Mouse (Mus musculus) midbrain, postnatal 0 days (tissue): ENCODE measurements at regions not wholly inside any gene's neighbourhood (a gene's known extent, or its start where the extent isn't known, plus 50 kb on each side); places are given as distances from the start of the nearest gene placed in this dataset.

Experiments used
- ATAC-seq: fragments of 200-750 bp; cut with Nextera tagmentation; 2 replicates; pipeline ENCODE4 v1.8.0; 2017; ENCODE audit warnings: moderate number of reproducible peaks, mild to moderate bottlenecking, moderate TSS enrichment, moderate library complexity; ENCODE audit not compliant: low FRiP score
- DNase-seq: peaks from one replicate; pipeline ENCODE4 v3.0.0-alpha.2; 2015; ENCODE audit warnings: low spot score
- H3K27ac ChIP-seq: fragments of 300-500 bp; sonication (generic); 2 replicates; pipeline ENCODE4 v1.5.1; 2014; ENCODE audit warnings: low read depth, mild to moderate bottlenecking, low read length, mixed read lengths
- H3K27me3 ChIP-seq: fragments of 300-500 bp; sonication (generic); 2 replicates; pipeline ENCODE4 v1.6.1; 2014; ENCODE audit warnings: low read length, control low read depth, mixed read lengths; ENCODE audit not compliant: insufficient read depth
- H3K36me3 ChIP-seq: fragments of 300-500 bp; sonication (generic); 2 replicates; pipeline ENCODE4 v1.6.1; 2014; ENCODE audit warnings: low read length, control low read depth, mixed read lengths; ENCODE audit not compliant: insufficient read depth
- H3K4me1 ChIP-seq: fragments of 300-500 bp; sonication (generic); 2 replicates; pipeline ENCODE4 v1.6.1; 2014; ENCODE audit warnings: mild to moderate bottlenecking, control low read depth, antibody characterized with exemption, low read length, mixed read lengths; ENCODE audit not compliant: insufficient read depth
- H3K4me2 ChIP-seq: fragments of 300-500 bp; sonication (generic); 2 replicates; pipeline ENCODE4 v1.6.1; 2014; ENCODE audit warnings: low read depth, mild to moderate bottlenecking, low read length, mixed read lengths; ENCODE audit not compliant: poor library complexity, severe bottlenecking
- H3K4me3 ChIP-seq: fragments of 300-500 bp; sonication (generic); 2 replicates; pipeline ENCODE4 v1.5.1; 2014; ENCODE audit warnings: low read depth, mild to moderate bottlenecking, low read length, moderate library complexity
- H3K9ac ChIP-seq: fragments of 300-500 bp; sonication (generic); replicated peaks from 2 replicates; pipeline ENCODE4 v1.6.1; 2014; ENCODE audit warnings: mild to moderate bottlenecking, low read length, moderate library complexity, mixed read lengths; ENCODE audit not compliant: poor library complexity, severe bottlenecking
- H3K9me3 ChIP-seq: fragments of 300-500 bp; sonication (generic); 2 replicates; pipeline ENCODE4 v1.6.1; 2016; ENCODE audit warnings: low read length, control low read depth
- CTCF ChIP-seq: IDR thresholded peaks from 2 replicates; pipeline ENCODE4 v1.5.1; 2016; ENCODE audit warnings: antibody characterized with exemption, mild to moderate bottlenecking
- WGBS: fragments of 180-500 bp; shearing (Covaris S2); extraction: QIAGEN DNeasy Blood & Tissue Kit; methylation state at CpG from one replicate; pipeline ENCODE4 v1.1.7; 2014; 5-methylcytosine and 5-hydroxymethylcytosine counted together

- DNase-seq, result no peak
- Histone ChIP-seq H3K36me3 (no peaks in the 10 kb centered on the region), H3K27me3 (no peaks in the 10 kb centered on the region), H3K9me3 (no peaks in the 10 kb centered on the region), H3K27ac (no peak overlapping the region), H3K9ac (no peak overlapping the region), H3K4me1 (no peaks in the 10 kb centered on the region), H3K4me2 (no peak overlapping the region), H3K4me3 (no peak overlapping the region)
- WGBS, result 86% methylated on average over 5 of the region's 5 CpGs
- ATAC-seq, result no peak
- TF ChIP-seq CTCF, result no peak
These were observed 2557.0 kb upstream of the Gm7489 start for GRCm38 (mm10) chr15:51327702-51328101.

- DNase-seq (no peak), ATAC-seq (no peak)
- Histone ChIP-seq H3K36me3 (no peaks in the 10 kb centered on the region), H3K9ac (no peak overlapping the region), H3K4me2 (no peak overlapping the region), H3K27me3 (no peaks in the 10 kb centered on the region), H3K9me3 (no peaks in the 10 kb centered on the region), H3K4me3 (no peak overlapping the region), H3K27ac (no peak overlapping the region), H3K4me1 (no peaks in the 10 kb centered on the region)
- no peak for TF ChIP-seq CTCF
- 69% methylated on average over 1 of the region's 1 CpGs for WGBS
These were observed 2548.3 kb upstream of the Gm7489 start for GRCm38 (mm10) chr15:51336441-51336840.

- H3K27ac ChIP-seq, result no peak overlapping the region
- no peaks in the 10 kb centered on the region for H3K4me1 ChIP-seq
- DNase-seq (no peak), ATAC-seq (no peak)
- no peak overlapping the region for H3K4me2 ChIP-seq
- 81% methylated on average over 4 of the region's 4 CpGs for WGBS
- H3K9ac ChIP-seq, result no peak overlapping the region
- no peaks in the 10 kb centered on the region for H3K27me3 ChIP-seq
- TF ChIP-seq CTCF, result no peak
- no peaks in the 10 kb centered on the region for H3K36me3 ChIP-seq
- no peaks in the 10 kb centered on the region for H3K9me3 ChIP-seq
- no peak overlapping the region for H3K4me3 ChIP-seq
These were observed 2538.4 kb upstream of the Gm7489 start for GRCm38 (mm10) chr15:51346301-51346700.

GRCm38 (mm10) chr15:51363391-51363790, 2521.3 kb upstream of the Gm7489 start:
- no peak overlapping the region for H3K4me2 ChIP-seq
- no peak overlapping the region for H3K4me3 ChIP-seq
- ATAC-seq (no peak), DNase-seq (no peak)
- no peaks in the 10 kb centered on the region for H3K36me3 ChIP-seq
- TF ChIP-seq CTCF, result no peak
- no peaks in the 10 kb centered on the region for H3K27me3 ChIP-seq
- H3K9me3 ChIP-seq, result no peaks in the 10 kb centered on the region
- no peak overlapping the region for H3K9ac ChIP-seq
- H3K4me1 ChIP-seq, result no peaks in the 10 kb centered on the region
- 81% methylated on average over 7 of the region's 7 CpGs for WGBS
- no peak overlapping the region for H3K27ac ChIP-seq

- no peak overlapping the region for H3K27ac ChIP-seq
- no peaks in the 10 kb centered on the region for H3K36me3 ChIP-seq
- H3K4me3 ChIP-seq, result no peak overlapping the region
- H3K4me2 ChIP-seq, result no peak overlapping the region
- H3K9me3 ChIP-seq, result no peaks in the 10 kb centered on the region
- H3K9ac ChIP-seq, result no peak overlapping the region
- no peak for TF ChIP-seq CTCF
- H3K27me3 ChIP-seq, result no peaks in the 10 kb centered on the region
- no peak for DNase-seq
- no peaks in the 10 kb centered on the region for H3K4me1 ChIP-seq
- ATAC-seq, result no peak
These were observed 2513.5 kb upstream of the Gm7489 start for GRCm38 (mm10) chr15:51371162-51371561.

- 89% methylated on average over 2 of the region's 2 CpGs for WGBS
- TF ChIP-seq CTCF, result no peak
These were observed 2494.3 kb upstream of the Gm7489 start for GRCm38 (mm10) chr15:51390383-51390782.

GRCm38 (mm10) chr15:51391352-51391751, 2493.4 kb upstream of the Gm7489 start:
- Histone ChIP-seq H3K9ac (no peak overlapping the region), H3K27me3 (no peaks in the 10 kb centered on the region), H3K9me3 (no peaks in the 10 kb centered on the region), H3K4me2 (no peak overlapping the region), H3K4me3 (no peak overlapping the region), H3K36me3 (no peaks in the 10 kb centered on the region), H3K27ac (no peak overlapping the region), H3K4me1 (no peaks in the 10 kb centered on the region)
- no peak for DNase-seq
- no peak for TF ChIP-seq CTCF
- WGBS, result 89% methylated on average over 2 of the region's 2 CpGs
- no peak for ATAC-seq

More at GRCm38 (mm10) chr15:51390383-51390782, 2494.3 kb upstream of the Gm7489 start:
- DNase-seq, result no peak
- H3K9ac ChIP-seq, result no peak overlapping the region
- H3K36me3 ChIP-seq, result no peaks in the 10 kb centered on the region
- H3K4me2 ChIP-seq, result no peak overlapping the region
- H3K27me3 ChIP-seq, result no peaks in the 10 kb centered on the region
- H3K4me3 ChIP-seq, result no peak overlapping the region
- no peaks in the 10 kb centered on the region for H3K9me3 ChIP-seq
- no peak overlapping the region for H3K27ac ChIP-seq
- ATAC-seq, result no peak
- no peaks in the 10 kb centered on the region for H3K4me1 ChIP-seq
